Mouse (Mus musculus): ENCODE measurements around the gene Tshb.

Gene Tshb

DNA sequence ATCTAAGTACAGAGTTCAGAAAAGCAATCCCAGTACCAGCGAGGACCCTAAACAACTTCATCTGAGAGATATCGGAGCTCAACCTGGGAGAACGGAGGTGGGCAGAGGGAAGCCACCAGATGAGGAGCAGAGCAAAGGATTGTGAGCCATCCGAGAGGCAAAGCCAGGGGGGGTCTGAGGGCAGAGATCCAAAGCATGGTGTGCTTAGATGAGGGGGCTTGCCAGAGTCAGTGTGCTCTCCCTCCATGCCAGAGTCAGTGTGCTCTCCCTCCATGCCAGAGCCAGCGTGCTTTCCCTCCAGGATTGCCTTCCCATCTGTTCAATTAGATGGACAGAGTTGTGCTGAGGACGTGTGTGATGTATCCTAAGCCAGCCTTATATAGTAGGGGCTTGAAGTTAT lies 45.4 kb downstream of the Tshb start:
- no peak for DNase-seq (ENCODE audit: low read depth, low spot score)

DNA sequence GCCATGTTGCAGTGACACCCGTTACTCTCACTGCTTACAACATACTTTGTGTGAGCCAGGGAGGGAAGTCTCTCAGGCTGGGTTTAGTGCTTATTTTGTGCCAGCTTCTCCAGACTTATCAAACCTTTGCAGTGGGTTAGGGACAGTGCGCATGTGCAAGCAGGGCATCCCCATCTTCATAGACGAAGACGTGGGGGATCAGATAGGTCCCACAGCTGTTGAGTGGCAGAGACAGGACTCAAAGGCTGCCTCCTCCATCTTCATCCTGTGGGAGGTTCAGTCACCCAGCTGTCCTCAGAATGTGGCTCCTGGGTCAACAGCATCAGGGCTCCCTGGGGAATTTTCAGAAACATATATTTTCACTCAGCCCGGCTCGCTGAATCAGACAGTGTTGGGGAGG lies 46.1 kb downstream of the Tshb start:
- DNase-seq (ENCODE audit: low read depth, low spot score), result no peak

DNA sequence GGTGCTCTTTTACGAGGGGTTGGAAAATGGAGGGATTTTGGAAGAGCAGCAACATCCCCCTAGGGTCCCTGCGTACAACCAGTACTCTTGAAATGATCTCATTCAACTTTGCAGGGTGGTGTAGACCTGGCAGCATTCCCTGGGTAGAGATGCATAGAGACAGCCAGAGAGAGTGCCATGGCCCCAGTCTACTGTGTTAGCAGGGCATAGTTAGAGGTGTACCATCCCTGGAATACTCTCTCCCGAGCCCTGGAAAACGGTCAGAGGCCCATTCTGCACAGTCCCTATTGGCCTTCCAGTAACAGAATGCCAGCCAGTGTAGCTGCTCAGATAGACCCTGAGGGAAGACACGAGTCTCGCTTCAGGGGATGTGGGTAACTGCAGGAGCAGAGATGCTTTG lies 46.9 kb downstream of the Tshb start:
- DNase-seq (ENCODE audit: low read depth, low spot score), result no peak

DNA sequence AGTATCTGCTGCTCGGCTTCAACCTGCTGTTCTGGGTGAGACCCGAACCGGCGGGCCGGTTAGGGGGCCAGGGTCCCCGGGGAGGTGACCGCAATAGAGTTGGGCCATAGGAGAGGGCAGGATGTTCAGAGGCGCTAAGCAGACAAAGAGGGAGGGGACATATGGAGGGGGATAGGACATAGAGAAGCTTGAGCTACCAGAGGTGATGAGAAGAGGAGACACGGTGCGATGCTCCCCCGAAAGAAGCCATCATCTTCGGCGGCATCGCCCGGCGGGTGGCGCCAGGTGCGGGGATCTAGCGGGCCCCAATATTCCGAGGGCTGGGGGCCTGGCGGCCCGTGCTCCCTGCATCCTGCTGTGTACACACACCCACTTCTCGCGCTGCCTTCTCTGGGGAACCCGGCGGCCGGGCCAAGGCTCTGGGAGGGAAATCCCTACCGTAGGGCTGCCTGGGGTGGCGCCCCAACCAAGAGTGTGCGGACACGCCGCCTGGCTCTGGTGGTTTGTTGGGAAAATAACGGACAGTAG lies 47.4 kb downstream of the Tshb start:
- DNase-seq (ENCODE audit: low read depth, low spot score), result no peak

DNA sequence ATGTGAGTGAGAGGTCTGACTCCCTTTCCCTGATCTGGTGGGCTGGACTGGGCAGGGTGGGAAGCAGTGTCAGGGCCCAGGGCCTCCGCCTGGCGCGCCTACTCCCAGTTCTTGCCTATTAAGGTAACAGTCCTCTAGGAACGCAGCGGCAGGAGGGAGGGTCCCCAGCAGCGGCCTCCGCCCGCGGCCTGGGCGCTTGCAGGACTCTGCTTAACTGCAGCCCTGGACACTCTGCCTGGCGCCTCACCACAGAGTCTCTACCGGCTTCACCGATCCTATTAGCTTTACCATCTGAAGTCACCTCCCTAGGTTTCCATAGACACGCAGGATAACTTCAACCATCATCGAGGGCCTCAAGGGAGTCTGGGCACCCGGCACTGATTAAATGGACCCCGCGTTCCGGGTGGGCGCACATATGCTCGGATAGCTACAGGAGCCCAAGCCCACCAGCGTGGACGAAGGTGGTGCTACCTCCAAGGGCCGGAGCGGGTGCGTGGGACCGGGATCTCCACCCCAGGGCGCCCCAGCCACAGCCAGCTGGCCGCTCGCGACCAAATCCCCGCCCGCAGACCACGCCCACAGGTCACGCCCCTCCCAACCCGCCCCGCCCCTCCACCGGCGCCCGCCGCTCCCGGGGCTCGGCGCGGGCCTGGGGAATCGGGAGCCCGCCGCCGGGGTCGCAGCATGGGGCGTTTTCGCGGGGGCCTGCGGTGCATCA lies 48.0 kb downstream of the Tshb start, which contains the start of gene Tspan2:
Gene Tspan2, plus strand, starts transcription at position 217 of the 718 bp plus-strand sequence.
- peak; percentile 31 for DNase-seq (ENCODE audit: low read depth, low spot score)

DNA sequence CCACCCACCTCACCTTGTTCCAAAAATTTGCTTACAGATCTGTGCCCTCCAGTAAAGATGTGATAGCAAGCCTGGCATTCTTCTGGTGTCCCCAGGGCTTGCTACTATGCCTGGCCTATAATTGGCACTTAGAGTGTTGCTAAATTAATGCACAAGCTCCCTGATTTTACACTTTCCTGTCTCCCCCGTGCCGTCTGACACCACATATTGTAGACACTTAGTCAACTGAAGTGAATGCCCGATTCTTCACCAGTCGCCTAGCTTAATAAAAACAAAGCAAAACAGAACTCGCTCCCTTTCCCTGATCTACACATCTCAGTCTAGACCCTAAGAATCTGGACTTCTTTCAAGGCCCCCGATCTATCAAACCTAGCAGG lies 48.6 kb downstream of the Tshb start:
- DNase-seq (ENCODE audit: low read depth, low spot score), result no peak

DNA sequence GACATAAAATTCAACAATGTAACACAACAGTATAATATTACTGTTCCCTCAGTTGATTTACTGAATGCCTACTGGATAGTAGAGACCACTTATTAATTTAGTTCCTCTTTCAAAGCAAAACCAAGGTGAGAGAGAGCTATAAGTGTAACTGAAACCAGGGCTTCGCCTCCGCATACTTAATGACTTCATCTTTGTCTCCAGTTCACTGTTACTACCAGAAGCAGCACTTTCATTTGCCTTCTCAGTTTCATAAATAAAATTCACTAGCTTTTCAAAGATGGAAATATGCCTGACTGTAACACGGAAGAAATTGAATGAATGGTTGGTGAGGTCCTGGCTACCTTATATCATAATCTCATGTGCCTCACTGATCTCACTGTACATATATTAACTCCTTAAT lies 49.5 kb downstream of the Tshb start:
- DNase-seq (ENCODE audit: low read depth, low spot score), result no peak

DNA sequence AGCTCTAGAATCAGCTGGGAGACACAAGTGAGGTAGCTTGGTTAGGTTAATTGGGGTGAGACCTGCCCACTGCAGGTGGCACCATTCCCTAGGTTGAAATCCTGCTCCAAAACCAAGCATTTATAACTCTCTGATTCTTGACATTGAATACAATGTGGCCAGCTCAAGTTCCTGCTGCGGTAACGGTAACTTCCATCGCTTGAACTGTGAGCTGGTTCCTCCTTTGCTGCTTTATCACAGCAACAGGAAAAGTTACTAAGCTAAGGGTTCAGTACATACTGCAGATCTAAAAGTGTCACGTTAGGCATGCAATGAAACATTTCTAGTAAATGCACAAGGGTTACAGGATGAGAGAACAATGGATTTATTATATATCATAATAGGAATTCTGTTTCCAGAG lies 49.9 kb downstream of the Tshb start:
- DNase-seq (ENCODE audit: low read depth, low spot score), result no peak

DNA sequence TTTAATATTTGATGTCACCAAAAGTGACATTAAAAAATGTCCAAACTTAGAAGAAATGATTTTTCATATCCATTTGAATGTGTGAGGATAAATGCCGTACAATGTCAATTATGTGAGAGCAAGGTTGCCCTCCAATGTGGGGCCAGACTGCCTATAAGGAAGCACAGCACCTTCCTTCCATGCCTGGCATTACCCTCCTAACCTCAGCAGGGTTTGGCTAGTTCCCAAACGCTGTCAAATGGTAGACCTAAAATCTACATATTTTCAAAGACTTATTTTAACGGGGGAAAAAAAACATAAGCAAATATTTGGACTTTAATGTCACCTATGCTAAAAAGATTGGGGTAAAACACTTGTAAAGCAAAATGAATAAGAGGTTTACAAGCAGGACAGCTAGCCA lies 51.4 kb downstream of the Tshb start:
- no peak for DNase-seq (ENCODE audit: low read depth, low spot score)

DNA sequence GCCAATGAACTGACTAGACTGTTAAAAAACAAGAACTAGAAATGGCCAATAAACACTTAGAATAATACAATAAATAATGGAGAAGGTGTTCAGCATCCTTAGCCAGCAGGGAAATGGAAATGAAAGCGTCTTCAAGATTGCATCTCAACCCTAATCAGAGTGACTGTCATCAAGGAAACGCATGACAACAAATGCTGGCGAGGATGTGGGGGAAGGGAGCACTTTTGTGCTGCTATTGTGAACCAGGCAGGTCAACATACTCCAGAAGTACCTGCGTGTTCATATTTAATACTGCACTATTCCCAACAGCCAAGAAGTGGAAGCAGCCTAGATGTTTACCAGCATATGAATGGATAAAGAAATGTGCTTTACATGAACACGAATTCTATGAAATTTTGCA lies 53.1 kb downstream of the Tshb start:
- no peak for DNase-seq (ENCODE audit: low read depth, low spot score)
